Mouse (Mus musculus) forebrain, embryonic 10.5 days (tissue): ENCODE data around the gene Ssu72. TPM values are rescaled to one million over a fixed set of nuclear protein-coding genes. Genes with fewer than 3 reads are reported as not detected.

Source experiments
- DNase-seq: peaks from one replicate; pipeline ENCODE4 v3.0.0-alpha.2; 2017; ENCODE audit warnings: low spot score; ENCODE audit errors: extremely low spot score
- H3K27ac ChIP-seq: fragments of 300-500 bp; sonication (generic); 2 replicates; pipeline ENCODE4 v1.5.1; 2016; ENCODE audit warnings: mild to moderate bottlenecking
- H3K27me3 ChIP-seq: fragments of 300-500 bp; sonication (generic); 2 replicates; pipeline ENCODE4 v1.6.1; 2016; ENCODE audit warnings: mild to moderate bottlenecking; ENCODE audit not compliant: poor library complexity, severe bottlenecking
- H3K36me3 ChIP-seq: fragments of 300-500 bp; sonication (generic); replicated peaks from 2 replicates; pipeline ENCODE4 v1.6.1; 2016; ENCODE audit warnings: mild to moderate bottlenecking, moderate library complexity
- H3K4me1 ChIP-seq: fragments of 300-500 bp; sonication (generic); 2 replicates; pipeline ENCODE4 v1.6.1; 2016
- H3K4me3 ChIP-seq: fragments of 300-500 bp; sonication (generic); 2 replicates; pipeline ENCODE4 v1.5.1; 2016; ENCODE audit warnings: mild to moderate bottlenecking, moderate library complexity
- H3K9me3 ChIP-seq: fragments of 300-500 bp; sonication (generic); 2 replicates; pipeline ENCODE4 v1.6.1; 2016; ENCODE audit warnings: mild to moderate bottlenecking, moderate library complexity
- WGBS: fragments of 180-500 bp; shearing (Covaris S2); methylation state at CpG from one replicate; pipeline ENCODE4 v1.1.7; 2016; 5-methylcytosine and 5-hydroxymethylcytosine counted together
- polyA plus RNA-seq: library from polyadenylated mRNA; unstranded; fragments of >200 nt; fragmentation: Nextera tagmentation; extraction: Ambion mirVana; gene quantifications from 2 replicates; pipeline ENCODE4 v1.2.1, GENCODE M21; 2016

Gene Ssu72
- polyA plus RNA-seq, 1 experiment from 2014 or later, result 164 TPM

DNA sequence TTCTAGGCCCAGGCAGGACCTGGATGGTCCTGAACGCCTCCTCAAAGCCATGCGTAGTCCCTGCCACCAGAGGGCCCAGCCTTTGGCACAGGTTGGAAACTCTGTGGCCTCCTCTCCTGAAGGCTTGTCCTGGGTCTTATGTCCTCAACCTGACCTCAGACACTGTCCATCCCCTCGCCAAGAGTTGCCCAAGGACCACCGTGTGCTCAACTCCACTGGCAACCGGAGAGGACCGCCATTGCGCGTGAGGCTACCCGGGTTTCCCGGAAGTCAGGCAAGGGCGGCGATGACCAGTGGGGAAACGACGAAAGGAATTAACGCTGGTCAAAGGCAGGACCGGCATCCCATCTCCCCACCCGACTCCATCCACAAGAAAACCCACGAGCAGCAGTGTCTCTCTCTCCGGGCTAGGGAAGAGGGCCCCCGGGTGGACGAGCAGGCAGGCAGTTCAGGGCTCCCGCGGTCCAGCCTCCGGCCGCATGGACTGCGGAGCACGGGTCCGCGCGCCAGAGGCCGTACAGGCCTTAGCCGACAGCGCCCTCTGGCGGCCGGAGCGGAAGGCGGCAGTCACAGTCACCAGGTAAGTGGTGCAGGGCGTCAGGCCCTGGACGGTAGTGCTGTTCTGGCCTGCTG, 65.4 kb downstream of the Ssu72 start:
- DNase-seq, result peak; percentile 90

DNA sequence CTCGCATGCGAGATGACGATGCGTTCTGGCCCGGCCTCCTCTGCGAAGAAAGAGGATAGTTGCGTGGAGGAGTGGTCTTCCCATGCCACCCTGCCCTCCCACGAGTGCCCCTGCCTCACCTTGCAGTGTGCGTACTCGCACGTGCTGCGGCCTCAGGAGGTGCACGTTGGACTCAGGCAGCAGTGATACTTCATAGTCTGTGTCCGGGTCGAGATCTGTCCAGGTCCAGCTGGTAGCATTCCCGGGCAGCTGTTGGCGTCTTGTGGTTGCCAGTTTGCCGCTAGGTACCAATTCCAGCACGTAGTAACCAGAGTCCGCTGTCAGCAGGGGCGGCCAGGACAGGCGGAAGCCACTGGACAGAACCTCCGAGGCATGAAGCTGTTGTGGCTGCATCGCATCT, 66.0 kb downstream of the Ssu72 start:
- Histone ChIP-seq H3K4me3 (peak overlapping the region; percentile 67), H3K9me3 (no peaks in the 10 kb centered on the region), H3K4me1 (peaks cover 43% of the 10 kb centered on the region), H3K27ac (peak overlapping the region; percentile 96), H3K36me3 (no peaks in the 10 kb centered on the region), H3K27me3 (peaks cover 52% of the 10 kb centered on the region)
- 46% methylated on average over 24 of the region's 24 CpGs for WGBS
- DNase-seq, result no peak

More for the DNA sequence above, 65.4 kb downstream of the Ssu72 start:
- peaks cover 46% of the 10 kb centered on the region for H3K27me3 ChIP-seq
- H3K27ac ChIP-seq, result peak overlapping the region; percentile 96
- no peaks in the 10 kb centered on the region for H3K36me3 ChIP-seq
- H3K4me1 ChIP-seq, result peaks cover 38% of the 10 kb centered on the region
- H3K9me3 ChIP-seq, result no peaks in the 10 kb centered on the region
- H3K4me3 ChIP-seq, result peak overlapping the region; percentile 67
- WGBS, result under 1% methylated on average over 39 of the region's 39 CpGs

DNA sequence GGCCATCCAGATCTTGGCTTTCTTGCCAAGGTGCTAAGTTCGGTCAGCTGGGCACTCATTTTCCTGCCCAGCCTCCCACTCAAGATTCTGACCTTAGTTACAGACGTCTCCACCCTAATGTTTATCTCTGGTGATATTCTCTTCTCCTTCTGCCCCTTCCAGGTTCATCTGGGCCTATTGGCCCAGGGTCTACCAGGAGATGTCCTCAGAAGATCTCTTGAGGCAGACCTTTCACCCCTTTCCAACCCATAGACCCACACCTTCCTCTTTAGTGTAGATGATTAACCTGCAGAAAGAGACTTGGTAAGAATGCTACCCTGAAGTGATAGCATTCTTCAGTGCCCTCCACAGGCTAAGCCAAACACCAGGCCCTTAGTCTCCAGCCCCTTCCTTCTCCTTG, 67.1 kb downstream of the Ssu72 start:
- peaks cover 49% of the 10 kb centered on the region for H3K4me1 ChIP-seq
- peaks cover 57% of the 10 kb centered on the region for H3K27me3 ChIP-seq
- H3K27ac ChIP-seq, result no peak overlapping the region
- DNase-seq, result no peak
- H3K9me3 ChIP-seq, result no peaks in the 10 kb centered on the region
- WGBS, result 91% methylated on average over 2 of the region's 2 CpGs
- H3K4me3 ChIP-seq, result no peak overlapping the region
- no peaks in the 10 kb centered on the region for H3K36me3 ChIP-seq

DNA sequence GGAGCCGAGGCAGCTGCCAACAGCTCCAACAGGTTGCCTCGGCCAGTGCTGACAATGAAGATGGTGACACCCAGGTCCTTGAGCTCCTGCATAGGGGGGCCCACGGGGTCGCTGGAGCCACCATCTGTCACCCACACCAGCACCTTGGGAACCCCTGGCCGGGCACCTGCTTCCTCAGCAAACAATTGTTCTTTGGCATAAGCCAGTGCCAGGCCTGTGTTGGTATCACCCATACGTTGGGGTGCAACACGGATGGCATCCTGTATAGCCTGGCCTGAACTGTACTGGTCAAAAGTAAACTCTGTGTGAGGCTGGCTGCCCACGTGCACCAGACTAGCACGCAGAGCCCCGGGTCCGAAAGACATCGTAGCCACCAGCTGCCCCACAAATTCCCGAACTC, 68.2 kb downstream of the Ssu72 start:
- no peak for DNase-seq

GRCm38 (mm10) chr4:155773335-155774078, 68.9 kb downstream of the Ssu72 start:
- Histone ChIP-seq H3K4me1 (peaks cover 60% of the 10 kb centered on the region), H3K27me3 (peaks cover 57% of the 10 kb centered on the region), H3K27ac (no peak overlapping the region), H3K9me3 (no peaks in the 10 kb centered on the region), H3K4me3 (peak overlapping the region; percentile 52), H3K36me3 (no peaks in the 10 kb centered on the region)
- WGBS, result 48% methylated on average over 5 of the region's 5 CpGs
- DNase-seq, result no peak

More for the DNA sequence above, 68.2 kb downstream of the Ssu72 start:
- Histone ChIP-seq H3K27me3 (peaks cover 57% of the 10 kb centered on the region), H3K4me3 (no peak overlapping the region), H3K9me3 (no peaks in the 10 kb centered on the region), H3K36me3 (no peaks in the 10 kb centered on the region), H3K27ac (no peak overlapping the region), H3K4me1 (peaks cover 59% of the 10 kb centered on the region)
- WGBS, result 90% methylated on average over 13 of the region's 13 CpGs

- H3K27me3 ChIP-seq, result peaks cover 57% of the 10 kb centered on the region
- 2% methylated on average over 35 of the region's 35 CpGs for WGBS
- no peaks in the 10 kb centered on the region for H3K9me3 ChIP-seq
- H3K36me3 ChIP-seq, result no peaks in the 10 kb centered on the region
- DNase-seq, result peak; percentile 82
- peak within 1 kb of the TSS; percentile 52 for H3K4me3 ChIP-seq
- H3K4me1 ChIP-seq, result peaks cover 53% of the 10 kb centered on the region
- peak within 1 kb of the TSS; percentile 72 for H3K27ac ChIP-seq
Observed at GRCm38 (mm10) chr4:155774280-155774754, 69.7 kb downstream of the Ssu72 start, which contains the start of gene Vwa1. Vwa1 (minus strand) TSS chr4:155774698.

GRCm38 (mm10) chr4:155774971-155775740, 70.6 kb downstream of the Ssu72 start:
- Histone ChIP-seq H3K27me3 (peaks cover 61% of the 10 kb centered on the region), H3K4me3 (peak overlapping the region; percentile 52), H3K27ac (peak overlapping the region; percentile 72), H3K9me3 (no peaks in the 10 kb centered on the region), H3K36me3 (no peaks in the 10 kb centered on the region), H3K4me1 (peaks cover 44% of the 10 kb centered on the region)
- WGBS, result 63% methylated on average over 9 of the region's 9 CpGs
- no peak for DNase-seq

DNA sequence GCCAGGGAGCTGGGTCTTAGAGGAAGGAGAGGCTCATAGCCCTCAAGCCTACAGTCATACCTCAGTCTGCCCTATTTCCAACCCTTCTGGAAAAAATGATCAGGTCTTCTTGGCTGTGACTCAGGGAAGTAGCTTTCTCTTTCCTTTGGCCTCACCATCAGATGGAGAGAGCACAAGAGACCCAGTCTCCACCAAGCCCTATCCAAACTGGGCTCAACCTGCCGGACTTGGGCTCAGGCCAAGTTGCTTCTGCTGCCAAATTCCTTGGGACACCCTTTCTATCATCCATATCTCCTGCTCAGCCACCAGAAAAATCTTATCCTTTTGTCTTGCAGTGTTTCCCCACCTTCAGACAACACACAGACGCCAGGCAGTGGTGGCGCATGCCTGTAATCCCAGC, 71.3 kb downstream of the Ssu72 start:
- H3K36me3 ChIP-seq, result no peaks in the 10 kb centered on the region
- H3K27me3 ChIP-seq, result peaks cover 58% of the 10 kb centered on the region
- DNase-seq, result no peak
- H3K4me3 ChIP-seq, result no peak overlapping the region
- 0 out of 2 replicates have a peak overlapping the region, but pooled peaks have one; percentile 72 for H3K27ac ChIP-seq
- WGBS, result 93% methylated on average over 3 of the region's 3 CpGs
- peaks cover 40% of the 10 kb centered on the region for H3K4me1 ChIP-seq
- no peaks in the 10 kb centered on the region for H3K9me3 ChIP-seq

DNA sequence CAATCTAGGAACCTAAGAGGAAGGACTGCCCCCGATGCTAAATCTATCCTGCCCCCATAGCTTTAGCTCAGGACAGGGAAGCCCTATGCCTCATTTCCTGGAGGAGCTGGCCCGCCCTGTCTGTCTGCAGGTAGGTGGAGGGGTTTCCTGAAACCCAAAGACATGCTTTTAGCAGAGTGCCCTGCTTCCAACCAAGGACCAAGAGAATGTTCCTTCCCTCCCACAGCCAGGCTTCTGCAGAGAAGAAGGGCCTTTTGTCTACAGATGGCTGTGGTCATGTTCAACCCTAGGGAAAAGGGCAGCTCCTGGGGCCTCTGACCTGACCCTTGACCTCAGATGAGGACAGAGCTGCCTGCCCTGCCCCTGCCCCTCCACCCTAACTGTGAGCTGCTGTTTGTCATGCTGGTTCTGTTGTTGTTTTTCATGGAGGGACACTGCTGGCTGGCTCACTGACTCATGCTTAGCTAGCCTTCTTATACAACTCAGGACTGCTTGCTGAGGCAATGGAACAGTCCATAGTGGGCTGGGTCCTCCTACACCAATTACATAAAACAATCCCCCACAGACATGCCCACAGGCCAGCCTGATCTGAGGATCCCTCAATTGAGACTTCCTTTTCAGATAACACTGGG, 72.2 kb downstream of the Ssu72 start:
- H3K9me3 ChIP-seq, result no peaks in the 10 kb centered on the region
- DNase-seq, result no peak
- peaks cover 48% of the 10 kb centered on the region for H3K27me3 ChIP-seq
- 58% methylated on average over 2 of the region's 2 CpGs for WGBS
- H3K4me1 ChIP-seq, result peaks cover 41% of the 10 kb centered on the region
- no peaks in the 10 kb centered on the region for H3K36me3 ChIP-seq
- peak overlapping the region; percentile 73 for H3K27ac ChIP-seq
- no peak overlapping the region for H3K4me3 ChIP-seq

GRCm38 (mm10) chr4:155777816-155778215, 73.2 kb downstream of the Ssu72 start:
- peaks cover 41% of the 10 kb centered on the region for H3K4me1 ChIP-seq
- H3K4me3 ChIP-seq, result no peak overlapping the region
- DNase-seq, result no peak
- no peaks in the 10 kb centered on the region for H3K9me3 ChIP-seq
- peaks cover 38% of the 10 kb centered on the region for H3K27me3 ChIP-seq
- 89% methylated on average over 2 of the region's 2 CpGs for whole genome bisulfite sequencing
- H3K27ac ChIP-seq, result no peak overlapping the region
- no peaks in the 10 kb centered on the region for H3K36me3 ChIP-seq

DNA sequence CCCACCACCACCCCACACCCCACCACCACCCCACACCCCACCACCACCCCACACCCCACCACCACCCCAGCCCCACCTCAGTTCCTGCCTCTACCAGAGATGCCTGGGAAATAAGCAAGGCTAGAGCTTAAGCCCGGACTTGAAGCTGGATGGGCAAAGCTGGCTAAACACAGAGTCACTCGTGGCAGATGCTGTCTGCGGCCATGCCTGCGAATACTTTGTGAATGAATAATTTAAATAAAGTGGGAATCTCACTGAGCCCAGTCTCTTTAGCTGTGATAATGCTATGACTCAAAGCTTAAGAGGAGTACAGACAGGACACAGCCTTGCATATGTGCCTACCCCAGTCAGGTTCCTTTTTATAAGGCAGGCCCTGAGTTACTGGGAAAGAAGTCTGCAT, 74.9 kb downstream of the Ssu72 start:
- Histone ChIP-seq H3K4me3 (no peak overlapping the region), H3K4me1 (peaks cover 45% of the 10 kb centered on the region), H3K36me3 (no peaks in the 10 kb centered on the region), H3K27me3 (peaks cover 22% of the 10 kb centered on the region), H3K9me3 (no peaks in the 10 kb centered on the region), H3K27ac (no peak overlapping the region)
- DNase-seq, result no peak
- 88% methylated on average over 4 of the region's 4 CpGs for WGBS

DNA sequence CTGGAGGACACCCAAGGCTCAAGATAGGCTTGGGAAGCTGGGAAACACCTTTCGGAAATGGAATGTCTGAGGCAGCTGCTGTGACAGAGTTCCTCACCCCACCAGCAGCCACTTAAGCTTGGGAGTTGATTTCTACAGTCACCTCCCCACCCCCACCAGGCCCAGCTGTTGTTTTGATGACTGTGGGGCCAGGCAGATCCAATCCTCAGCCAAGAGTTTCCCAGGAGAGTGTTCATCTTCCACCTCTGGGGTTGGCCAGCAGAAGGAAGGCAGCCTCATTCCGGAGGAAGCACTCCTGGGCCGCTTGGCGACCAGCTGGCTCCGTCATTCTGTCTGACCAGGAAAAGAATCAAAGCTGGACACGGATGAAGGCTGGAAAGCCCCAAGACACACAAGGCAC, 76.3 kb downstream of the Ssu72 start:
- Histone ChIP-seq H3K27me3 (peaks cover 20% of the 10 kb centered on the region), H3K4me1 (peaks cover 44% of the 10 kb centered on the region), H3K36me3 (no peaks in the 10 kb centered on the region), H3K4me3 (no peak overlapping the region), H3K9me3 (no peaks in the 10 kb centered on the region), H3K27ac (no peak overlapping the region)
- WGBS, result 46% methylated on average over 6 of the region's 6 CpGs
- no peak for DNase-seq
